ENCODE assay signal across 20 mouse cellular contexts in genomic region chr5:36358161-36358560, GRCm38 (mm10). TPM values are rescaled to one million over a fixed set of nuclear protein-coding genes. Genes with fewer than 3 reads are reported as not detected.
DNase-seq lines count a peak whose midpoint lies in the region; ATAC-seq and TF ChIP-seq lines count a peak whose summit lies in the region.
"Had no signal": no experiment of that assay in that cellular context is flagged by ENCODE, and none has a peak within 500 bp of the region (broad histone marks: within the 10 kb centered on the region; RNA-seq: fewer than 3 reads in every experiment).

No protein-coding gene starts in this region.

- no peaks in the 10 kb centered on the region for H3K36me3 ChIP-seq in heart, embryonic 13.5 days
- H3K36me3 ChIP-seq in lung, embryonic 16.5 days (ENCODE audit: control insufficient read depth, insufficient read depth, low read length), result no peaks in the 10 kb centered on the region
- H3K36me3 ChIP-seq in lung, postnatal 0 days (ENCODE audit: insufficient read depth, low read length), result no peaks in the 10 kb centered on the region
- H3K36me3 ChIP-seq: hindbrain, embryonic 15.5 days; limb, embryonic 12.5 days; liver, embryonic 12.5 days; neural tube, embryonic 15.5 days had no signal

- ATAC-seq in heart, embryonic 13.5 days (ENCODE audit: extremely low read depth, insufficient number of reproducible peaks, low FRiP score, low TSS enrichment), result no peak
- ATAC-seq in lung, embryonic 16.5 days (ENCODE audit: low read depth), result no peak
- ATAC-seq in lung, postnatal 0 days, result no peak
- peak; percentile 74 for ATAC-seq in CD4-positive, CD25-positive, alpha-beta regulatory T cell, adult 4 months
- ATAC-seq: liver, embryonic 12.5 days had no signal

- peaks cover 87% of the 10 kb centered on the region for H3K4me1 ChIP-seq in heart, embryonic 13.5 days
- peaks cover 51% of the 10 kb centered on the region for H3K4me1 ChIP-seq in lung, embryonic 16.5 days (replicated peaks; ENCODE audit: control insufficient read depth, insufficient read depth, low read length)
- peaks cover 12% of the 10 kb centered on the region; the same call in 1 of the 2 replicates for H3K4me1 ChIP-seq in lung, postnatal 0 days (ENCODE audit: insufficient read depth, low read depth, low read length)

- WGBS in heart, embryonic 13.5 days, result 21% methylated on average over 4 of the region's 4 CpGs
- 32% methylated on average over 4 of the region's 4 CpGs for WGBS in lung, embryonic 16.5 days
- WGBS in lung, postnatal 0 days, result 37% methylated on average over 4 of the region's 4 CpGs

- no peak overlapping the region for H3K4me2 ChIP-seq in heart, embryonic 13.5 days
- no peak overlapping the region for H3K4me2 ChIP-seq in lung, embryonic 16.5 days (ENCODE audit: low read depth, low read length)
- no peak overlapping the region for H3K4me2 ChIP-seq in lung, postnatal 0 days (replicated peaks; ENCODE audit: low read depth, low read length)
- H3K4me2 ChIP-seq: hindbrain, embryonic 15.5 days; limb, embryonic 12.5 days; liver, embryonic 12.5 days; neural tube, embryonic 15.5 days had no signal

- no peak overlapping the region for H3K9ac ChIP-seq in heart, embryonic 13.5 days
- H3K9ac ChIP-seq in lung, embryonic 16.5 days (ENCODE audit: low read length), result no peak overlapping the region
- H3K9ac ChIP-seq in lung, postnatal 0 days (replicated peaks; ENCODE audit: low read depth), result no peak overlapping the region
- H3K9ac ChIP-seq: hindbrain, embryonic 15.5 days; limb, embryonic 12.5 days; liver, embryonic 12.5 days; neural tube, embryonic 15.5 days had no signal

- no peak for TF ChIP-seq CTCF in lung, postnatal 0 days (IDR thresholded peaks at IDR 0.05)

- intact Hi-C loops in heart, postnatal 36 days (cut with DNase I), result no loop called here

- H3K27ac ChIP-seq in heart, embryonic 13.5 days (replicated peaks), result peak overlapping the region; percentile 80
- H3K27ac ChIP-seq in lung, embryonic 16.5 days (ENCODE audit: low read length), result peak overlapping the region; percentile 72
- H3K27ac ChIP-seq in lung, postnatal 0 days (ENCODE audit: low read length), result no peak overlapping the region
- H3K27ac ChIP-seq: hindbrain, embryonic 15.5 days; limb, embryonic 12.5 days; liver, embryonic 12.5 days had no signal

- H3K9me3 ChIP-seq in heart, embryonic 13.5 days, result no peaks in the 10 kb centered on the region
- no peaks in the 10 kb centered on the region for H3K9me3 ChIP-seq in lung, embryonic 16.5 days (ENCODE audit: control insufficient read depth, low read length)
- no peaks in the 10 kb centered on the region for H3K9me3 ChIP-seq in lung, postnatal 0 days (ENCODE audit: low read length)
- H3K9me3 ChIP-seq: hindbrain, embryonic 15.5 days; limb, embryonic 12.5 days; liver, embryonic 12.5 days; megakaryocyte, embryonic 14.5 days; neural tube, embryonic 15.5 days had no signal

- no peak overlapping the region for H3K4me3 ChIP-seq in heart, embryonic 13.5 days
- H3K4me3 ChIP-seq in lung, embryonic 16.5 days (ENCODE audit: low read length), result no peak overlapping the region
- no peak overlapping the region for H3K4me3 ChIP-seq in lung, postnatal 0 days (ENCODE audit: low read depth, low read length)
- H3K4me3 ChIP-seq: hindbrain, embryonic 15.5 days; limb, embryonic 12.5 days; liver, embryonic 12.5 days; megakaryocyte, embryonic 14.5 days; neural tube, embryonic 15.5 days had no signal

- no peaks in the 10 kb centered on the region for H3K27me3 ChIP-seq in heart, embryonic 13.5 days (replicated peaks)
- no peaks in the 10 kb centered on the region for H3K27me3 ChIP-seq in lung, embryonic 16.5 days (ENCODE audit: control insufficient read depth, insufficient read depth, low read depth, low read length)
- no peaks in the 10 kb centered on the region for H3K27me3 ChIP-seq in lung, postnatal 0 days (replicated peaks; ENCODE audit: insufficient read depth, low read length)
- H3K27me3 ChIP-seq: hindbrain, embryonic 15.5 days; limb, embryonic 12.5 days; liver, embryonic 12.5 days; neural tube, embryonic 15.5 days had no signal

- no peak for TF ChIP-seq EP300 in lung, postnatal 0 days (IDR thresholded peaks at IDR 0.05)

- no peak for DNase-seq in heart, postnatal 36 days
- no peak for DNase-seq in lung, postnatal 0 days (ENCODE audit: low spot score)
- DNase-seq in naive thymus-derived CD4-positive, alpha-beta T cell, adult 2 months (ENCODE audit: low read depth), result peak; percentile 57
- no peak for DNase-seq in gastrocnemius, postnatal 10 days
- DNase-seq: adrenal gland, adult 8-10 months; cerebellum, adult 8-10 months; kidney, adult 11 months; lung, postnatal 10 days; midbrain, embryonic 14.5 days; right cerebral cortex, postnatal 14 days; spleen, adult 18-20 months had no signal

RNA-seq across cellular contexts. Expression of gene Sorcs2, which starts 39.8 kb away (rescaled TPM):
- 10.7 and 10.9 TPM in 2 replicates for polyA plus RNA-seq in heart, embryonic 13.5 days (2015; fragmentation: Nextera tagmentation; extraction: Ambion mirVana)
- 10 to 100 TPM; 10.5 to 11.4 TPM for total RNA-seq in heart, postnatal 36 days (2021)
- 20.6 and 21.8 TPM in 2 replicates for polyA plus RNA-seq in lung, embryonic 16.5 days (2015; fragmentation: Nextera tagmentation; extraction: Ambion mirVana)
- polyA plus RNA-seq in lung, postnatal 0 days (2015; fragmentation: Nextera tagmentation; extraction: Ambion mirVana), result 9.4 TPM in 2 replicates
- 1 to 10 TPM; 4.5 to 4.7 TPM for polyA plus RNA-seq in CD4-positive, CD25-positive, alpha-beta regulatory T cell, adult 4 months (2017; shearing (Covaris generic))
- 10 to 100 TPM; 15.6 to 16.0 TPM for total RNA-seq in gastrocnemius, postnatal 10 days (2021)
- total RNA-seq: granulocyte monocyte progenitor cell, adult 5-6 weeks had no signal
